Mouse (Mus musculus): ENCODE results near the gene Kcnh1. TPM values are rescaled to one million over a fixed set of nuclear protein-coding genes. Genes with fewer than 3 reads are reported as not detected.

Gene Kcnh1
- polyA plus RNA-seq, 1 experiment from 2014 or later, result 1.3 TPM

DNA sequence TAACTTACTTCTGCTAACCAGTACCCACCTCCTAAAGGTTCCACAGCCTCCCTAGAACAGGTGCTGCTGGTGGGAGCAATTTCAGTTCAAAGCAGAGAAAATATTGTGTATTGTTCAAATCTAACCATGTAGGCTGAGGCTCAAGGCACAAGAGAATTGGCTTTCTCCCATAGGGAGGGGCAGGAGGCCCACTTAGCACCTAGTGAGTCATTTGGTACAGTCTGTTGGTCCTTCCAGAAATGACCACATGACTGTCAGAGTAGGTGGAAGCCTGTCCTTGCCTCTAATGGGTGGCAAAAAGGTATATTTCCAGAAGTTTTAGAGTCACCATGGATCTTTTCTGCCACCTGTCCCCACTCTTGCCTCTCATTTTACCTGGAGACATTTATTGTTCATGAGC is 290.9 kb downstream of the Kcnh1 start:
- H3K9me3 ChIP-seq (replicated peaks), result no peaks in the 10 kb centered on the region
- H3K4me2 ChIP-seq, result no peak overlapping the region
- H3K27ac ChIP-seq, result no peak overlapping the region
- no peak overlapping the region for H3K9ac ChIP-seq
- no peak for ATAC-seq (replicated peaks; ENCODE audit: low FRiP score)
- H3K4me1 ChIP-seq, result peaks cover 9% of the 10 kb centered on the region
- H3K27me3 ChIP-seq, result no peaks in the 10 kb centered on the region
- no peaks in the 10 kb centered on the region for H3K36me3 ChIP-seq
- H3K4me3 ChIP-seq (replicated peaks), result no peak overlapping the region

GRCm38 (mm10) chr1:192485030-192485429 is 294.5 kb downstream of the Kcnh1 start:
- Histone ChIP-seq H3K36me3 (no peaks in the 10 kb centered on the region), H3K4me3 (replicated peaks) (no peak overlapping the region), H3K9ac (no peak overlapping the region), H3K4me2 (no peak overlapping the region), H3K4me1 (0 out of 2 replicates have a peak, but pooled peaks cover 4% of the 10 kb centered on the region), H3K27me3 (no peaks in the 10 kb centered on the region), H3K9me3 (replicated peaks) (no peaks in the 10 kb centered on the region), H3K27ac (no peak overlapping the region)
- WGBS, result 83% methylated on average over 3 of the region's 3 CpGs
- no peak for ATAC-seq (replicated peaks; ENCODE audit: low FRiP score)

DNA sequence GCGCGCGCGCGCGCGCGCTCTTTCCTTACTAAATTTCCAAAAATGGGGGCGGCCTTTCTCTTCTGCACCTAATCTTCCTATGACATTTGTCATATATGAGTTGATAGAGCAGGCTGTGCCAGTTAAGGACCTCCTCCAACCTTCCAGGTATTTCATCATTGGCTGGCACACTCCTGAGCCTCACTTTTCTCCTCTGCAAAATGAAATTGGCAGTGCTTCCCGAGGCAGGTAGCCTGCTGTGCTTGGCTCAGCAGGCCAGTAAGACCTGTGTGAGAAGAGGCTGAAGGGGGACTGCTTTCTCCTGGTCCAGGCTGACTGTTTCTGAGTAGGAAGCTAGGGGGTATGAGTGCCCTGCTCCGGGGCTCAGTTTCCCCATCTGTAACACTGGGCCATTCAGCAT is 297.0 kb downstream of the Kcnh1 start:
- 0 out of 2 replicates have a peak, but pooled peaks cover 4% of the 10 kb centered on the region for H3K4me1 ChIP-seq
- H3K4me3 ChIP-seq (replicated peaks), result no peak overlapping the region
- H3K36me3 ChIP-seq, result no peaks in the 10 kb centered on the region
- no peaks in the 10 kb centered on the region for H3K27me3 ChIP-seq
- H3K4me2 ChIP-seq, result no peak overlapping the region
- H3K9ac ChIP-seq, result no peak overlapping the region
- ATAC-seq (replicated peaks; ENCODE audit: low FRiP score), result no peak
- H3K9me3 ChIP-seq (replicated peaks), result no peaks in the 10 kb centered on the region
- WGBS, result 95% methylated on average over 11 of the region's 11 CpGs
- H3K27ac ChIP-seq, result no peak overlapping the region

DNA sequence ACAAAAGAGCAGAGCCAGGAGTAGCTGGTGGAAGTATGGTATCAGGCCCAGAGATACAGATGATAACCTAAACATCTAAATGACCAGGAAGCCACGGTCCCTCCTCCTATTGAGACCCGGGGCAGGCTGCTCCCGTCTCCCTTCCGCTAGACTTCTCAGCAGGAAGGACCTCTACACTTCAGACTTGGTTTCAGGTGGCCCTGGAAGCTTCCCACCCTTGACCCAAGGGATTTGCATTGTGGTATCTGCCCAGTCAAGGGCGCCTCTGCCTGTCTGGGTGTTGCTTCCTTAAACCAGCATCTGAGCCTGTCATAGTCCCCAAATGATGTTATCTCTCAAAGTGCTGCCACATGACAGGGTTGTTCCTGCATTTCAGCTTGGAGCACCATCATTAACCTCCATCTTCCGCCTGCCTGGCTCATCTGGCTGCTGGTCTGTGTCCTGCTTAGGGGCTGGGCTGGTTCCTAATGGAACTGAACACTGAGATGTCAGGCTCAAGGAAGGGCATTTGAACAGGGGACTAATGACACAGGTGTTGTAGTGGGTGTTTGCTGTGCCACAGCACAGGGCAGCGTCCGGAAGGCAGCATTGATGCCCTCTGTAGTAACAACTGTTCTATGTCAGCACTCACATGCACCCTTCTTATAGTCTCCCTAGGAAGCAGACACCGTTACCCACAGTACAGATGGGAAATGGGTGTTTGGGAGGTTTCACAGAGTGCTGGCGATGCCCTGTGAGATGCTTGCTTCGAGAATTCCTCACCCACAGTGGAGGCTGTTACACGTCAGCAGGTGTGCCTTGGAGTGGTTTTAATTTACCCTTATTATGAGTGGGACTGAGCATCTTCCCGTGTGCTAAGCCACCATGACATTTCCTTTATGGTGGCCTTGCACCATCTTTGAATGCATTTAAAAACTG is 299.6 kb downstream of the Kcnh1 start:
- H3K27me3 ChIP-seq, result no peaks in the 10 kb centered on the region
- ATAC-seq (replicated peaks; ENCODE audit: low FRiP score), result no peak
- WGBS, result 73% methylated on average over 13 of the region's 13 CpGs

GRCm38 (mm10) chr1:192497505-192497904 is 306.9 kb downstream of the Kcnh1 start:
- H3K4me2 ChIP-seq, result no peak overlapping the region
- no peak overlapping the region for H3K9ac ChIP-seq
- no peaks in the 10 kb centered on the region for H3K4me1 ChIP-seq
- WGBS, result 79% methylated on average over 2 of the region's 2 CpGs
- H3K9me3 ChIP-seq (replicated peaks), result no peaks in the 10 kb centered on the region
- H3K27me3 ChIP-seq, result no peaks in the 10 kb centered on the region
- no peak overlapping the region for H3K27ac ChIP-seq
- no peaks in the 10 kb centered on the region for H3K36me3 ChIP-seq
- H3K4me3 ChIP-seq (replicated peaks), result no peak overlapping the region
- ATAC-seq (replicated peaks; ENCODE audit: low FRiP score), result no peak

More for the DNA sequence above, 299.6 kb downstream of the Kcnh1 start:
- H3K4me3 ChIP-seq (replicated peaks), result no peak overlapping the region
- H3K27ac ChIP-seq, result no peak overlapping the region
- no peaks in the 10 kb centered on the region for H3K9me3 ChIP-seq (replicated peaks)
- no peak overlapping the region for H3K9ac ChIP-seq
- no peak overlapping the region for H3K4me2 ChIP-seq
- 0 out of 2 replicates have a peak, but pooled peaks cover 4% of the 10 kb centered on the region for H3K4me1 ChIP-seq
- H3K36me3 ChIP-seq, result no peaks in the 10 kb centered on the region

- Histone ChIP-seq H3K4me3 (replicated peaks) (no peak overlapping the region), H3K4me1 (no peaks in the 10 kb centered on the region), H3K9me3 (replicated peaks) (no peaks in the 10 kb centered on the region), H3K27me3 (no peaks in the 10 kb centered on the region), H3K9ac (no peak overlapping the region), H3K27ac (no peak overlapping the region), H3K4me2 (no peak overlapping the region), H3K36me3 (no peaks in the 10 kb centered on the region)
- ATAC-seq (replicated peaks; ENCODE audit: low FRiP score), result no peak
- WGBS, result 72% methylated on average over 9 of the region's 9 CpGs
Observed at GRCm38 (mm10) chr1:192502016-192502415, 311.4 kb downstream of the Kcnh1 start.

DNA sequence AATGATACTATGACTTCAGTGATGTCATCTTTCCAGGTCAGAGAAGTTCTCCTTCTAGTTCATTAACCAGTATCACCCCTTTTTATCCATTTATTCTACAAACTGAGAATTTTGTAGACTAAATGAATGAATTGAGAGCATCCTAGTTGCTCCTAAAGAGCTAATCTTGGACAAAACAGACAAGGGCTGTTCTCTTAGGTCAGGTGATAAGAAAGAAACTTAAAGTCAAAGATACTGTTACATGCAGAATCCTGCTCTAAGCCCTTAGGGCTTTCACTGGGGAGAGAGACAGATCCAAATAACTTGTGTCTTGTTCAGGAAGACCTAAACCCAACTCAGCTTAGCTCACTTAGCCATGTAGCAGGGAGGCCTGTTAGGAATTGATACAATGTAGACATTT is 312.3 kb downstream of the Kcnh1 start:
- H3K4me1 ChIP-seq, result no peaks in the 10 kb centered on the region
- H3K27ac ChIP-seq, result no peak overlapping the region
- H3K9me3 ChIP-seq (replicated peaks), result no peaks in the 10 kb centered on the region
- H3K4me2 ChIP-seq, result no peak overlapping the region
- no peaks in the 10 kb centered on the region for H3K36me3 ChIP-seq
- H3K4me3 ChIP-seq (replicated peaks), result no peak overlapping the region
- no peak for ATAC-seq (replicated peaks; ENCODE audit: low FRiP score)
- H3K9ac ChIP-seq, result no peak overlapping the region
- no peaks in the 10 kb centered on the region for H3K27me3 ChIP-seq

DNA sequence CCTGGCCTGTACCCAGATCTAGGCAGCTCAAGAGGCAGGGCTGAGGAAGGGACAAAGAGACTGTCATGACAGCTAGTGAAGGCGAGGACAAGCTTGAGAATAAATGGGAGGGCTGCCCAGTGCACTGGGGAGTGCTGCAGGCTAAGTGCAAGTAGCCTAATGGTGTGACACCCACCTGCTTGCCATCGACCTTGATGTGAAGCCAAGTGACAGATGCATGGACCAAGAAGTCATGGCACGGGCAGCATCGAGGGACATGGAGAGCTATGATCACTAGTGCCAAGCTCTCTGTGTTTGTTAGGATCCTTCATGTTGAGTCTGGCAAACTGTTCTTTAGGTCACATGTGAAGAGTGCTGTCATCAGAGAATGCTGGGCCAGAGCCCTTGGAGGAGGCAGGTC is 313.1 kb downstream of the Kcnh1 start:
- no peak for ATAC-seq (replicated peaks; ENCODE audit: low FRiP score)
- Histone ChIP-seq H3K4me2 (no peak overlapping the region), H3K36me3 (no peaks in the 10 kb centered on the region), H3K9ac (no peak overlapping the region), H3K4me3 (replicated peaks) (no peak overlapping the region), H3K27me3 (no peaks in the 10 kb centered on the region), H3K27ac (no peak overlapping the region), H3K9me3 (replicated peaks) (no peaks in the 10 kb centered on the region), H3K4me1 (no peaks in the 10 kb centered on the region)
- 84% methylated on average over 4 of the region's 4 CpGs for WGBS

DNA sequence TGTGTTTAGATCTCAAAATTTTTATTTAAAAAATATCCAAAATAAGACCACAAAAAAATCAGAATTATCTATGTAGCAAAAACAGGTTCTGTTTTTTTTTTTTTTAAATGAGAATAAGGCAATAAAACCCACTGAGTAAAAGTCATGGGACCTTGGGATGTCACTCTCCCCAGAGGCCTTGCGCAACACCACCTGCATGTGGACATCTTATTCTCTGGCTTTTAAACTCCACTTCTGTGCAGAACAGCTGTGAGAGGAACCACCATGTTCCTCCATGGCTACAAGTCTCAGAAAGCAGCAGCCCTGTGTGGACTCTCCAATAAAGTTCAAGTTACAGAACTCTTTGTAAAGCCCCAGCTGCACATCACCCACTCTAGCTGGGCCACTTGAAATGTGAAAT is 322.2 kb downstream of the Kcnh1 start:
- ATAC-seq (replicated peaks; ENCODE audit: low FRiP score), result no peak
- 94% methylated on average over 1 of the region's 1 CpGs for WGBS
- no peak overlapping the region for H3K27ac ChIP-seq
- H3K27me3 ChIP-seq, result no peaks in the 10 kb centered on the region
- no peaks in the 10 kb centered on the region for H3K4me1 ChIP-seq
- no peak overlapping the region for H3K4me2 ChIP-seq
- no peak overlapping the region for H3K4me3 ChIP-seq (replicated peaks)
- no peaks in the 10 kb centered on the region for H3K9me3 ChIP-seq (replicated peaks)
- no peaks in the 10 kb centered on the region for H3K36me3 ChIP-seq
- no peak overlapping the region for H3K9ac ChIP-seq

GRCm38 (mm10) chr1:192515373-192515772 is 324.8 kb downstream of the Kcnh1 start:
- H3K9ac ChIP-seq, result no peak overlapping the region
- H3K4me2 ChIP-seq, result no peak overlapping the region
- ATAC-seq (replicated peaks; ENCODE audit: low FRiP score), result no peak
- no peaks in the 10 kb centered on the region for H3K36me3 ChIP-seq
- no peak overlapping the region for H3K27ac ChIP-seq
- 83% methylated on average over 3 of the region's 3 CpGs for WGBS
- H3K4me3 ChIP-seq (replicated peaks), result no peak overlapping the region
- peaks cover 3% of the 10 kb centered on the region for H3K4me1 ChIP-seq
- H3K9me3 ChIP-seq (replicated peaks), result no peaks in the 10 kb centered on the region
- H3K27me3 ChIP-seq, result no peaks in the 10 kb centered on the region

- Histone ChIP-seq H3K4me3 (replicated peaks) (no peak overlapping the region), H3K9me3 (replicated peaks) (no peaks in the 10 kb centered on the region), H3K36me3 (no peaks in the 10 kb centered on the region), H3K4me1 (peaks cover 27% of the 10 kb centered on the region), H3K9ac (no peak overlapping the region), H3K27ac (no peak overlapping the region), H3K27me3 (no peaks in the 10 kb centered on the region), H3K4me2 (no peak overlapping the region)
- ATAC-seq (replicated peaks; ENCODE audit: low FRiP score), result no peak
- 91% methylated on average over 1 of the region's 1 CpGs for WGBS
Observed at GRCm38 (mm10) chr1:192519713-192520112, 329.1 kb downstream of the Kcnh1 start.

DNA sequence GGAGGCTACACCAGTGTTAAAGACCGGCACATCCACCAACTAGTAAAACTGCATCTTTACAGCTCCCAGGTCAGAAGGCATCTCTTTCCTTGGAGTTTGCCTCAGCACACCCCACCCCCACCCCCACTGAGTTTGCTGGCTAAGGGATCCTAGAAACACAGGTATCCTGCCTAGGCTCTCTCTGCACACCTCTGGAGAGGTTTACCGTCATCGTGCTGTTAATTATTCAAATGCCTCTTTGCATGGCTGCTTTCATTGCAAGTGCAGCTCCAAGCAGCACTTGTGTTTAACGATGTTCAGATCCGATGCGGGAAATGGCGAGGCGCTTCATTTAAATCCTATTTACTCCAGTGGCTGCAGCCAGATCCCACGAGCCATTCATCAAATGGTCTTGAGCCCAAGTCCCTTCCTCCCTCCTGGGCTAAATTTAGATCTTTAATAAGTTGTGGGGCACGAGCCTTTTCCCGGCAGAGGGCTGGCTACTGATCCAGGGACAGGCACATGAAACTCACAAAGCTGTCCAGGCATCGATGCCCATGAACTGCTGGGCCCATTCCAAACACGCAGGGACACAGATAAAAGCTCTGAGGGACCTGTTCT is 330.4 kb downstream of the Kcnh1 start:
- H3K36me3 ChIP-seq, result no peaks in the 10 kb centered on the region
- peaks cover 35% of the 10 kb centered on the region for H3K4me1 ChIP-seq
- 18% methylated on average over 13 of the region's 13 CpGs for WGBS
- 0 out of 2 replicates have a peak overlapping the region, but pooled peaks have one; percentile 13 for H3K27ac ChIP-seq
- no peak overlapping the region for H3K4me3 ChIP-seq (replicated peaks)
- peak overlapping the region; percentile 15 for H3K4me2 ChIP-seq
- H3K9me3 ChIP-seq (replicated peaks), result no peaks in the 10 kb centered on the region
- H3K9ac ChIP-seq, result no peak overlapping the region
- no peaks in the 10 kb centered on the region for H3K27me3 ChIP-seq
- ATAC-seq (replicated peaks; ENCODE audit: low FRiP score), result peak; percentile 67

Data from kidney, embryonic 15.5 days (tissue).